Mouse (Mus musculus) common myeloid progenitor, adult 5-6 weeks (primary cell): ENCODE data around the gene Hsf2bp. TPM values are rescaled to one million over a fixed set of nuclear protein-coding genes. Genes with fewer than 3 reads are reported as not detected.
A peak's percentile ranks its signal among the peaks of the same experiment; 100 is the strongest.

Source experiments
- ATAC-seq: replicated peaks from 2 replicates; pipeline ENCODE4 v1.8.0; 2016; ENCODE audit warnings: low read depth, mild to moderate bottlenecking, moderate TSS enrichment, inconsistent platforms; ENCODE audit not compliant: poor library complexity, severe bottlenecking
- total RNA-seq: library from RNA; stranded (forward); fragments of 200-1000, 187-1606 nt; gene quantifications from 2 replicates; pipeline ENCODE4 v1.2.3, GENCODE M21; 2017

Hsf2bp gene
- total RNA-seq, 1 experiment from 2014 or later, result not detected

DNA sequence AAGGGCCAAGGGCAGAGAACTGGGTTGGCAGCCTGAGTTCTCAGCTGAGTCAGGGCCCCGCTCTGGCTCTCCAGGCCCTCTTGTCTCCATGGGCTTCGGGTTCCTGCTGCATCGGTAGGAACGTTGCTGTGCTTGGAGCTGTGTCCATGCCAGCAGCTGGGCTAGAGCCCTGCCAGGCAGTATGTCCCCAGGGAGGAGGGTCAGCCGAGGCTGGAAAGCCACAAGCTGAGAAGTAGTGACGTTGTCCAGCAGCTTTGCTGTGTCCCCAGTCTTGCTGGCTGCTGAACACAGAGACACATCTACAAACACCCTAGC lies 119.7 kb downstream of the Hsf2bp start:
- no peak for ATAC-seq

DNA sequence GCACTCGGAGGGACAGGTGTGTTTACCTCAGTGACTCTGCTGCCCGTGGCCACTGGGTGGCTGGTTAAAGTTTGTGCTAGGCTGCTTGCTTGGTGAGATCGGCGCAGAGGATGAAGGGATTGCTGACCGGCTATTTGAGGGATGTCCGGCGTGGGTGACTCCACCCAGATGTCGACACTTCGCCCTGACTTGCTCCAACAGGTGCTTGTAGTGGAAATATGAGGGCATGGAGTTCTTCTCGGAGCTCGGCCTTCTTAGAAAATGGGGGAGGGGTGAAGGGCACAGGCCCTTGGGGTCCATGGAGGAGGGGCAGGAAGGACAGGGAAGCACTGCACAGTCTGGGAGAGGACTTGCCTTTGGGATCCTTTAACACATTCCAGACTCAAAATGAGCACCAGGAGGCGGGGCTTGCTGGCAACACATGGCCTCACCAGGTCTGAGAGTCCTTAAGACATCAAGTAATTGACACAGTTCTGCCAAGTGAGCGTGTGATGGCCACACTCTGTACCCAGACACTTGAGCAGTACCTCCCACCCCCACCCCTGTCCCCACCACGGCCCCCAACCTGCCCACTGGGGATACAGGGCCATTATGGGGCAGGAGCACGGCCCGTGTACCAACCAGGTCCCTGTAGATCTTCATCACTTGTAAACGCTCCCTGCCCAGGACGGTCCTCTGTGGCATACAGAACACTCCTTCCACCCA lies 120.2 kb downstream of the Hsf2bp start:
- ATAC-seq, result no peak

DNA sequence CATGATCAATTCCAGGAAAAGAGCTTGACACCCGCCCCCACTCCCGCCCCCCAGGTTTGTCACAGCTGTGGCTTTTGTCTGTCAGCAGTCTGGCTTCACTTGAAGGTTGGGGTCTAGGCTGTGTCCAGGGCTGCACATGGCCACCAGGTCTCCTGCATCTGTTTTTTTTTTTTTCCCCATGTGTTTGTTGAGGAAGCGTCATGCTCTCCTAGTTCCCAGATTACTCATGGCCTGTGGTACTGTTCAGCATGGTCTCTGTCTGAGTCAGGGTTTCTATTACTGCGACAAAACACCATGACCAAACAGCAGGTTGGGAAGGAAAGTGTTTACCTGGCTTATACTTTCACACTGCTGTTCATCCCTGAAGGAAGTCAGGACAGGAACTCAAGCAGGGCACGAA lies 121.8 kb downstream of the Hsf2bp start:
- no peak for ATAC-seq

DNA sequence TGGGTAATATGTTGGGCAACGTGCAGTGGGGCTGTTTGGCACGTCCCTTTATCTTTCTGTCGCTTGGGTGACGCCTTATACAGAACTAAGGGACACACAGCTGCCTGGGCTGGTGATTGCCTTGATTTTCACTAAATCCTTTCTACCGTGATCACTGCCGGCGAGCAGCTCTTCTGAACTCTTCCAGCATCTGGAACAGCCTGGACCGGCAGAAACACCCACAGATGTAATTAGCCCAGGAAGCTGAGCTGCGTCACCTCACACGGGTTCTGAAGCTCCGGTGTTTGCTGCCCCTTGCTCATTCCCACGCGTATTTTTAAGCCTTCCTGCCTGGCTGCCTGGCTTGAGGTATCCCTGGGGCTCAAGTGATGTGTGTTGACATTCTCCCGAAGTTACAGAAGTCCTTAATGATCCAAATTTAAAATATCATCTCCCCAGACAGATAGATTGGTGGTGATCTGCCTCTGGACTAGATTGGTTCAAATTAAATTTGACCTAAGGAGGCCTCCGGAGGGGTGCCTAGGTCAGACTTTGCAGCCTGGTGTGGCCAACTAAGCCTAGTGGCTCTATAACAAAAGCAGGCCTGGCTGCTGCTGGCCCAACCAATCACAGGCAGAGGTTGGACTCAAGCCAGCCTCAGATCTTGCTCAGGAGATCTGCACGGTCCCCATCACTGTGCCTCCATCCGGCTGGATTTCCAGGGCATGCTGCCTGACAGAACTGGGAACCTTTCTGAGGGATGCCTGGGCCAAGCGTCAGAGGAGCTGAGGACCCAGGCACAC lies 123.1 kb downstream of the Hsf2bp start:
- ATAC-seq, result no peak

DNA sequence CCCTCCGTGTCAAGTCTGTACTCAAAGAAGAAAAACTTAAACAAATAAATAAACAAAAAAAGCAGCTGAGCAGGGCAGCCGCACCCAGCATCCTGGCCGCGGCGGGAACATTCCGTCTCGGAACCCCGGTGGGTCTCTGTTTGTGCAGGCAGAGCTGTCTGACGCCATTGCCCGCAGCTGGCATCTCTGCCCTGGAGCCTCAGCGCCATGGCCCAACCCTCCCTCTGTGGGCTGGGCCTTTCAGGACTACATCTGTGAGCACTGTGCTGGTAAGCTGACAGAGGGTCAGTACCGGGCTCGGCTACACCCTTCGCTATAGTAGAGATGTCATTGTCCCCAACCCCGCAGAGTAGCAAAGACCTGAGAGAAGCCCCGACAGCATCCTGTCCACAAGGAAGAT lies 123.8 kb downstream of the Hsf2bp start:
- ATAC-seq, result no peak

DNA sequence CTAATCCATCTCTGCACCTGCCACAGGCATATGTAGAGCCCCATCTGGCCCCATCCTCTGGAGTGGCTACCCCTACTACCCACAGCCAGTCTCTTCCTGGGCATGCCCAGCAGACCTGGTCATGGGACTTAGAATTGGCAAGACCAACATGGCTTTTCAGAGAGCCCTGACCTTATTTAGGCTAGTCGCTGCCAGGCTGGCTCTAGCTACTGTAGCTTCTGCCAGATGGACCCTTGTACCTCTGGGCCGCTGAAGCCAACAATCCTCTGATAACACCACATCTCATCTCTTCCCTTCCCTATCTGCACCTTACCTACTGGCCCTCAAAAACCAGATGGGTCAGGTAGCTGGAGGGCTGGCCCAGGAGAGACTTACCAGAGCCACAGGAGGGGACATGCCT lies 127.2 kb downstream of the Hsf2bp start:
- no peak for ATAC-seq

DNA sequence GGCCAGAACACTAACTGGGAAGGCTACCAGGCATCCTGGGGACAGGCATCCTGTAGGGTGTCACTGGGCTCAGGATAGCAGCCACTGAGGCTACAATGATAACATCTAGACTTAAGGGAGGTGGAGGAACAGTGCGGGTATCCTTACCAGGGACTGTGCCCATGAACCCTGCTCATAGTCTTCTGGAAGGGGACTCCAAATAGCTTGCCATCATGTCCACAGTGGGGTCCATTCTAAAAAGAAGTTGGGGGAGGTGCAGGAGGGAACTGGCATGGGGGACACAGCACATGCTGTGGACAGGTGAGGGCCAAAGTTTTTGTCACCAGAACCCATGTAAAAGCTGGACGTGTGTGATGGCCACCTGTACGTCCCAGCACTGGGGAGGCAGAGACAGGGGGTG lies 129.7 kb downstream of the Hsf2bp start:
- ATAC-seq, result no peak

GRCm38 (mm10) chr17:31905791-31906211 lies 130.3 kb downstream of the Hsf2bp start:
- ATAC-seq, result peak; percentile 85

DNA sequence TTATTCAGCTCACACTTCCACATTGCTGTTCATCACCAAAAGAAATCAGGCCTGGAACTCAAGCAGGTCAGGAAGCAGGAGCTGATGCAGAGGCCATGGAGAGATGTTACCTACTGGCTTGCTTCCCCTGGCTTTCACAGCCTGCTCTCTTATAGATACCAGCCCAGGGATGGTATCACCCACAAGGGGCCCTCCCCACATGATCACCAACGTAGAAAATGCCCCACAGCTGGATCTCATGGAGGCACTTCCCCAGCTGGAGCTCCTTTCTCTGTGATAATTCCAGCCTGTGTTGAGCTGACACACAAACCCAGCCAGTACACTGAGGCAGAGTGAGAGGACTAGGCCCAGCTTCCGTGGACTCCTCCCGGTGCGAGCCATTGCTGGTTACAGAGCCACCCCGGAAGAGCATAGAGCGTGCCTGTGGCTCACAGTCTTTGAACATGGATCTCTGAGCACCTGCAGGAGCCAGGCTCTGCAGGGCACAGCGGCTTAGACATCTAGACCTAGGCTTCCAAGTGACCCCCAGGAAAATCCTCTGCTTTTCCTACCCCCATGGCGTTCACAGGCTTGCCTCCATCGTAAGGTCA lies 130.9 kb downstream of the Hsf2bp start:
- ATAC-seq, result no peak

- no peak for ATAC-seq
Observed at GRCm38 (mm10) chr17:31904036-31904435, 132.1 kb downstream of the Hsf2bp start.

DNA sequence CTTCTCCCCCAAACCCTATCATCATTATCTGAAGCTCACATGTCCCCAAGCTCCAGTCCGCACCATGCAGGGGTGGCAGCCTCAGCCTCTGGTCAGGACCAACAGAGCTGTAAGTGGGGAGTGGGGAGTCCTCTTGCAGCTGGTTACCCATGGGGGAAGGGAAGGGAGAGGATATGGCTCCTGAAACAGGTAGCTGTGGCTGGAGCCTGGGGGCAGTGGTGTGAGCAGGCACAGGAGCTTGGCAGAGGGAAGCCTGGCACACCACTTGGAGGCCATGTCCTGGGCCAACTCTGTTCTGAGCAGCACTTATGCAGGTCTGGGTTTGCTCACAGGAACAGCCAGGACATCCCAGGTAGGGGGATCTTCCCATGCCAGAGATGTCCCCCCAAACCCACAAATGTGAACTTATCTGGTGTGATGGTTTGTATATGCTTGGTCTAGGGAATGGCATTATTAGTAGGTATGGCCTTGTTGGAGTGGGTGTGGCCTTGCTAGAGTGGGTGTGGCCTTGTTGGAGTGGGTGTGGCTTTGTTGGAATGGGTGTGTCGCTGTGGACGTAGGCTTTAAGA lies 133.4 kb downstream of the Hsf2bp start:
- no peak for ATAC-seq

DNA sequence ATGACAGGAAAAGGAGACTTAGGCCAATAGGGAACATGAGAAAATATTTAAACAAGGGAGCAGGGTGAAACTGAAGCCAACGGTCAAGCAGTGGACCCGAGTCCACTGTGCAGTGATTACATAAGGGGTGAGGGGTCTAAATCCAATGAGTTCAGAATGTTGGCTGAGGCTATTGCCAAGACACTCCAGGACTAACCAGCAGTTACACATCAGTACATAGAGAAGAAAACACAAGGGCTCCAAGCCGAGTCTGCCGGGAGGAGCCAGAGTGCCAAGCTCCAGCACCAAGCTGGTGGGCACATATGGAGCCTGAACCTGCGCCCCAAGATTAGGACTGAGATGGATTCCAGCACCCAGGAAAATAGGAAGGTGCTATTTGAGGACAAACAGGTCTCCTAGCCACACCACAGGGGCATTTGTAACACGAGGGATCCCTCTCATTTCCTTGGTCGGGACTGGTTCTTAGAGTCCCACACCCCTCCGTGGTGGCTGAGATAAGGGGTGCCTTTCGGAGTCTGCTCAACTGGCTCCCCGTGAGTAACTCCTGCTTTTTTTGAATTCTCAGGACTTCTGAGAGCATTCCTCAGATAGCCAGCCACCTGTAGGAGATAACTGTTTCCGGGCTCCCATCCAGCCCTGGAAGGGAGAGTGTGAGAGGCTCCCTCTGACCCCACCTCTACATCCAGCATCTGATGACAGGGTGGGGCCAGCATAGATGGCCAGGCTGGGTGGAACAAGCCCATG lies 134.5 kb downstream of the Hsf2bp start:
- ATAC-seq, result no peak

DNA sequence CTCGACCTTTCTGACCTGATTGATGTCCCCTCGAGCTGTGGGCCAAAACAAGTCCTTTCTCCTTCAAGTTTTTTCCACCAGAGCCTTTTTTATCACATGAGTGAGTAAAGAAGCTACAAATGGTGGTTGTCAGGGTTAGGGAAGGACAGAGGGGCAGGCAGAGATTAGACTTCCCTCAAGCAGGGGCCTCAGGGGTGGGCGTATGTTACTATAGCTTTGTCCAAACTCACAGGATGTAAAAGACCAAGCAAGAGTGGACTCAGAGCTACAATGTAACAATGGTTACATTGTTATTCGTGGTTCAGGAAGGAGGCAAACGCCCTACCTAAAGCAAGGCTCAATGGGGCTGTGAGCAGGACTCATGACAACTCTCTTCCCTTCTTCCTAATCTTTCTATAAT lies 137.2 kb downstream of the Hsf2bp start:
- ATAC-seq, result no peak

- ATAC-seq, result no peak
Observed at GRCm38 (mm10) chr17:31897186-31897793, 138.9 kb downstream of the Hsf2bp start.

DNA sequence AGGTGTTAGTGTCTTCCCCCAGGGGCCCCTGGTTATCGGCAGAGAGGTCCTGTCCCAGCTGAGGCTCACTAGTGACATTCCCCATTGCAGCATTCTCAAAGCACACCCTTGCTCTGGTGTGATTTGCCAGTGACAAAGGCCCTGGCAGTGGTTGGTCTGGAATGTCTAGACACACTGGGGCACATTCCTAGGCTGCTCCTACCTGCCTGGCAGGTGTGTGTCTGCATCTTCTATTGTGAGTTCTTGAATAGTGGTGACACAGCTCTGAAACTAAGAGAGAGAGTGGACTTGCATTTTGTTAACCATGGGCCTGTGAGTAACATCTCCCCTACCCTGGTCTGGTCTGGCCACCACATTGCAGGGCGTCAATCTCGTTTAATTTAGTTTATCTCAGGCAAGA lies 139.4 kb downstream of the Hsf2bp start:
- no peak for ATAC-seq

DNA sequence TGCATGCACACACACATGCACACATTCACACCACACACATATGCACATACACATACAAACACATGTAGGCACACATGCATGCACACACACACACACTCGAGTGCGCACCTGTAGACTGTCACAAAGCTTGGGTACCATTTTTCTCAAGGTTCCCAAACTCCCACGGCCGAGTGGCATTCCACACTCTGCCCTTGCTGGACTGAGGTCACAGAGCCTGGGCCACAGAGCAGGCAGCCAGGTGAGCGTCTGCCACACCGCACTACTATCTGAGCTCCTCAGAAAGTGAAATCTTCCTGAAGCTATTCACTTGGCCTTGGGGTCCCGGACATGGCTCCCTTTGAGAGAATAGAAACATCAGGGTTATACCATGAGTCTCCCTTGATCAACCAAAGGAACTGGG lies 139.8 kb downstream of the Hsf2bp start:
- ATAC-seq, result no peak
